Mouse (Mus musculus) layer of hippocampus, postnatal 36 days (tissue): Measurements from ENCODE around the gene Unc79. TPM values are rescaled to one million over a fixed set of nuclear protein-coding genes. Genes with fewer than 3 reads are reported as not detected.
A peak's percentile ranks its signal among the peaks of the same experiment; 100 is the strongest.

Experiments
- DNase-seq, 2 experiments: peaks; one replicate each; pipeline ENCODE4 v3.0.0; 2022
- total RNA-seq, 2 experiments: library from RNA; stranded (reverse); gene quantifications; 2 replicates each; pipeline ENCODE4 v1.2.3; 2021

Gene Unc79
- 10 to 100 TPM; 53.0 to 57.7 TPM for total RNA-seq

- DNase-seq: peak; percentile 86 to 87
These were observed at the start of gene Unc79 for GRCm38 (mm10) chr12:102948778-102949394. TSS of gene Unc79 (plus strand) at chr12:102948859.

GRCm38 (mm10) chr12:102899091-102899490 lies 49.6 kb upstream of the Unc79 start, which contains the start of gene Cox8c:
TSS of gene Cox8c (plus strand) at chr12:102899316.
- no peak for DNase-seq

GRCm38 (mm10) chr12:102908191-102908590 lies 40.5 kb upstream of the Unc79 start:
- peak in 1 of 2 experiments; percentile 6 for DNase-seq

GRCm38 (mm10) chr12:102916073-102916472 lies 32.6 kb upstream of the Unc79 start:
- no peak for DNase-seq

- DNase-seq: no peak
These were observed 18.9 kb upstream of the Unc79 start for GRCm38 (mm10) chr12:102929764-102930163.

- DNase-seq: no peak
These were observed 18.3 kb upstream of the Unc79 start for GRCm38 (mm10) chr12:102930335-102930734.

- DNase-seq: no peak
These were observed 17.9 kb upstream of the Unc79 start for GRCm38 (mm10) chr12:102930789-102931188.

GRCm38 (mm10) chr12:102935892-102936291 lies 12.8 kb upstream of the Unc79 start:
- DNase-seq: no peak

- DNase-seq: no peak
These were observed 3.1 kb upstream of the Unc79 start for GRCm38 (mm10) chr12:102945571-102945970.

GRCm38 (mm10) chr12:102947826-102948225 lies 833 bp upstream of the Unc79 start:
- DNase-seq: no peak

- peak; percentile 74 to 77 for DNase-seq
These were observed 943 bp downstream of the Unc79 start for GRCm38 (mm10) chr12:102949395-102950208.

- no peak for DNase-seq
These were observed 11.6 kb downstream of the Unc79 start for GRCm38 (mm10) chr12:102960051-102960775.

GRCm38 (mm10) chr12:102961066-102961465 lies 12.4 kb downstream of the Unc79 start:
- no peak for DNase-seq

- no peak for DNase-seq
These were observed 15.8 kb downstream of the Unc79 start for GRCm38 (mm10) chr12:102964486-102964885.

GRCm38 (mm10) chr12:102980584-102980983 lies 31.9 kb downstream of the Unc79 start:
- DNase-seq: no peak

GRCm38 (mm10) chr12:102981543-102981942 lies 32.9 kb downstream of the Unc79 start:
- no peak for DNase-seq

GRCm38 (mm10) chr12:102985401-102985800 lies 36.7 kb downstream of the Unc79 start:
- DNase-seq: no peak

GRCm38 (mm10) chr12:102987736-102988135 lies 39.1 kb downstream of the Unc79 start:
- DNase-seq: no peak

- no peak for DNase-seq
These were observed 59.8 kb downstream of the Unc79 start for GRCm38 (mm10) chr12:103008491-103008890.

GRCm38 (mm10) chr12:103018161-103018560 lies 69.5 kb downstream of the Unc79 start:
- no peak for DNase-seq

- no peak for DNase-seq
These were observed 88.0 kb downstream of the Unc79 start for GRCm38 (mm10) chr12:103036692-103037091.

GRCm38 (mm10) chr12:103039332-103039731 lies 90.7 kb downstream of the Unc79 start:
- DNase-seq: no peak

GRCm38 (mm10) chr12:103040136-103040535 lies 91.5 kb downstream of the Unc79 start:
- DNase-seq: no peak
